Mouse (Mus musculus): ENCODE results near the gene Pax7. TPM values are rescaled to one million over a fixed set of nuclear protein-coding genes. Genes with fewer than 3 reads are reported as not detected.
A peak's percentile ranks its signal among the peaks of the same experiment; 100 is the strongest.

The Pax7 gene
- polyA plus RNA-seq, 1 experiment from 2014 or later, result 0.03 TPM

GRCm38 (mm10) chr4:139828871-139829590, 4.3 kb downstream of the Pax7 start:
- Histone ChIP-seq H3K27me3 (replicated peaks) (peaks cover 99% of the 10 kb centered on the region), H3K9me3 (no peaks in the 10 kb centered on the region)
- WGBS, result 5% methylated on average over 16 of the region's 16 CpGs

GRCm38 (mm10) chr4:139828283-139828678, 5.0 kb downstream of the Pax7 start:
- under 1% methylated on average over 32 of the region's 37 CpGs for WGBS
- no peak for ATAC-seq (ENCODE audit: insufficient read depth, low FRiP score, low read depth)
- H3K4me2 ChIP-seq, result no peak overlapping the region
- H3K9me3 ChIP-seq, result no peaks in the 10 kb centered on the region
- peaks cover 17% of the 10 kb centered on the region for H3K4me1 ChIP-seq
- H3K4me3 ChIP-seq (replicated peaks), result no peak overlapping the region
- H3K27ac ChIP-seq, result no peak overlapping the region
- H3K9ac ChIP-seq, result no peak overlapping the region
- H3K36me3 ChIP-seq, result no peaks in the 10 kb centered on the region
- peaks cover 99% of the 10 kb centered on the region for H3K27me3 ChIP-seq (replicated peaks)

More at GRCm38 (mm10) chr4:139828871-139829590, 4.3 kb downstream of the Pax7 start:
- Histone ChIP-seq H3K4me1 (peaks cover 19% of the 10 kb centered on the region), H3K4me3 (replicated peaks) (no peak overlapping the region), H3K36me3 (no peaks in the 10 kb centered on the region), H3K4me2 (no peak overlapping the region), H3K27ac (no peak overlapping the region), H3K9ac (no peak overlapping the region)
- no peak for ATAC-seq (ENCODE audit: insufficient read depth, low FRiP score, low read depth)

GRCm38 (mm10) chr4:139827501-139828282, 5.6 kb downstream of the Pax7 start:
- Histone ChIP-seq H3K36me3 (no peaks in the 10 kb centered on the region), H3K4me3 (replicated peaks) (no peak overlapping the region), H3K9ac (no peak overlapping the region), H3K4me2 (no peak overlapping the region), H3K4me1 (peaks cover 11% of the 10 kb centered on the region), H3K27me3 (replicated peaks) (peaks cover 99% of the 10 kb centered on the region), H3K27ac (no peak overlapping the region), H3K9me3 (no peaks in the 10 kb centered on the region)
- WGBS, result 2% methylated on average over 30 of the region's 30 CpGs
- ATAC-seq (ENCODE audit: insufficient read depth, low FRiP score, low read depth), result no peak

GRCm38 (mm10) chr4:139826231-139826630, 7.1 kb downstream of the Pax7 start:
- WGBS, result 0% methylated on average over 3 of the region's 3 CpGs
- H3K4me2 ChIP-seq, result no peak overlapping the region
- peaks cover 17% of the 10 kb centered on the region for H3K4me1 ChIP-seq
- no peak overlapping the region for H3K9ac ChIP-seq
- no peak for ATAC-seq (ENCODE audit: insufficient read depth, low FRiP score, low read depth)
- no peaks in the 10 kb centered on the region for H3K36me3 ChIP-seq
- H3K9me3 ChIP-seq, result no peaks in the 10 kb centered on the region
- no peak overlapping the region for H3K4me3 ChIP-seq (replicated peaks)
- no peak overlapping the region for H3K27ac ChIP-seq
- H3K27me3 ChIP-seq (replicated peaks), result peaks cover 99% of the 10 kb centered on the region

- 4% methylated on average over 14 of the region's 14 CpGs for WGBS
- Histone ChIP-seq H3K27ac (no peak overlapping the region), H3K4me3 (replicated peaks) (no peak overlapping the region), H3K9me3 (no peaks in the 10 kb centered on the region), H3K4me1 (peaks cover 21% of the 10 kb centered on the region), H3K36me3 (no peaks in the 10 kb centered on the region), H3K27me3 (replicated peaks) (peaks cover 98% of the 10 kb centered on the region), H3K4me2 (no peak overlapping the region), H3K9ac (no peak overlapping the region)
- no peak for ATAC-seq (ENCODE audit: insufficient read depth, low FRiP score, low read depth)
Observed at GRCm38 (mm10) chr4:139825326-139826112, 7.8 kb downstream of the Pax7 start.

GRCm38 (mm10) chr4:139824572-139825325, 8.6 kb downstream of the Pax7 start:
- ATAC-seq (ENCODE audit: insufficient read depth, low FRiP score, low read depth), result no peak
- no peak overlapping the region for H3K27ac ChIP-seq
- H3K4me3 ChIP-seq (replicated peaks), result no peak overlapping the region
- no peak overlapping the region for H3K9ac ChIP-seq
- H3K4me2 ChIP-seq, result no peak overlapping the region
- peaks cover 96% of the 10 kb centered on the region for H3K27me3 ChIP-seq (replicated peaks)
- H3K9me3 ChIP-seq, result no peaks in the 10 kb centered on the region
- peaks cover 21% of the 10 kb centered on the region for H3K4me1 ChIP-seq
- WGBS, result 1% methylated on average over 22 of the region's 22 CpGs
- no peaks in the 10 kb centered on the region for H3K36me3 ChIP-seq

- H3K4me3 ChIP-seq (replicated peaks), result no peak overlapping the region
- H3K9me3 ChIP-seq, result no peaks in the 10 kb centered on the region
- no peak overlapping the region for H3K9ac ChIP-seq
- 2% methylated on average over 30 of the region's 32 CpGs for WGBS
- peaks cover 96% of the 10 kb centered on the region for H3K27me3 ChIP-seq (replicated peaks)
- H3K4me2 ChIP-seq, result no peak overlapping the region
- H3K4me1 ChIP-seq, result peaks cover 21% of the 10 kb centered on the region
- H3K27ac ChIP-seq, result no peak overlapping the region
- H3K36me3 ChIP-seq, result no peaks in the 10 kb centered on the region
- no peak for ATAC-seq (ENCODE audit: insufficient read depth, low FRiP score, low read depth)
Observed at GRCm38 (mm10) chr4:139823870-139824472, 9.4 kb downstream of the Pax7 start.

- ATAC-seq (ENCODE audit: insufficient read depth, low FRiP score, low read depth), result no peak
- Histone ChIP-seq H3K4me3 (replicated peaks) (no peak overlapping the region), H3K36me3 (no peaks in the 10 kb centered on the region), H3K27me3 (replicated peaks) (peaks cover 94% of the 10 kb centered on the region), H3K9ac (no peak overlapping the region), H3K27ac (no peak overlapping the region), H3K9me3 (no peaks in the 10 kb centered on the region), H3K4me2 (no peak overlapping the region), H3K4me1 (peaks cover 20% of the 10 kb centered on the region)
- 3% methylated on average over 43 of the region's 44 CpGs for WGBS
Observed at GRCm38 (mm10) chr4:139823138-139823869, 10.0 kb downstream of the Pax7 start.

- Histone ChIP-seq H3K4me1 (peaks cover 13% of the 10 kb centered on the region), H3K4me3 (replicated peaks) (0 out of 2 replicates have a peak overlapping the region, but pooled peaks have one; percentile 27), H3K4me2 (peak overlapping the region; percentile 53), H3K27me3 (replicated peaks) (peaks cover 94% of the 10 kb centered on the region), H3K36me3 (no peaks in the 10 kb centered on the region), H3K9ac (no peak overlapping the region), H3K9me3 (no peaks in the 10 kb centered on the region), H3K27ac (no peak overlapping the region)
- ATAC-seq (ENCODE audit: insufficient read depth, low FRiP score, low read depth), result no peak
- WGBS, result 3% methylated on average over 28 of the region's 28 CpGs
Observed at GRCm38 (mm10) chr4:139822214-139823137, 10.9 kb downstream of the Pax7 start.
